Mouse (Mus musculus) layer of hippocampus, adult 9-10 months (tissue): Measurements from ENCODE around the gene Mbnl2.
"Not testable (repeated sequence)": the region's sequence is repeated elsewhere in the genome, so short reads cannot be mapped to it uniquely, and the experiment has no call there.

ENCODE experiments used
- DNase-seq: peaks from one replicate; pipeline ENCODE4 v3.0.0; 2022; ENCODE audit warnings: low spot score

The Mbnl2 gene

GRCm38 (mm10) chr14:120357321-120358070 is 82.0 kb downstream of the Mbnl2 start:
- no peak for DNase-seq

- DNase-seq, result not testable (repeated sequence)
These were observed 84.1 kb downstream of the Mbnl2 start for GRCm38 (mm10) chr14:120359608-120360007.

GRCm38 (mm10) chr14:120361121-120361520 is 85.7 kb downstream of the Mbnl2 start:
- DNase-seq, result no peak

GRCm38 (mm10) chr14:120362409-120362992 is 87.0 kb downstream of the Mbnl2 start:
- no peak for DNase-seq

- no peak for DNase-seq
These were observed 87.8 kb downstream of the Mbnl2 start for GRCm38 (mm10) chr14:120363090-120363818.

- DNase-seq, result no peak
These were observed 89.6 kb downstream of the Mbnl2 start for GRCm38 (mm10) chr14:120365088-120365487.

GRCm38 (mm10) chr14:120366962-120367361 is 91.5 kb downstream of the Mbnl2 start:
- no peak for DNase-seq

GRCm38 (mm10) chr14:120367589-120367988 is 92.1 kb downstream of the Mbnl2 start:
- DNase-seq, result no peak

- DNase-seq, result no peak
These were observed 93.0 kb downstream of the Mbnl2 start for GRCm38 (mm10) chr14:120368456-120368855.

- no peak for DNase-seq
These were observed 93.5 kb downstream of the Mbnl2 start for GRCm38 (mm10) chr14:120368914-120369391.

- DNase-seq, result no peak
These were observed 94.6 kb downstream of the Mbnl2 start for GRCm38 (mm10) chr14:120370044-120370443.

- DNase-seq, result no peak
These were observed 95.2 kb downstream of the Mbnl2 start for GRCm38 (mm10) chr14:120370631-120371030.

- no peak for DNase-seq
These were observed 95.7 kb downstream of the Mbnl2 start for GRCm38 (mm10) chr14:120371174-120371573.

GRCm38 (mm10) chr14:120373026-120374024 is 97.9 kb downstream of the Mbnl2 start:
- no peak for DNase-seq

GRCm38 (mm10) chr14:120374786-120375185 is 99.3 kb downstream of the Mbnl2 start:
- DNase-seq, result no peak

- DNase-seq, result no peak
These were observed 101.7 kb downstream of the Mbnl2 start for GRCm38 (mm10) chr14:120377192-120377591.

GRCm38 (mm10) chr14:120378002-120378401 is 102.5 kb downstream of the Mbnl2 start:
- DNase-seq, result no peak

GRCm38 (mm10) chr14:120379716-120380115 is 104.2 kb downstream of the Mbnl2 start:
- DNase-seq, result no peak

GRCm38 (mm10) chr14:120381378-120382134 is 106.1 kb downstream of the Mbnl2 start:
- DNase-seq, result no peak

- no peak for DNase-seq
These were observed 106.7 kb downstream of the Mbnl2 start for GRCm38 (mm10) chr14:120382179-120382578.
